Mouse (Mus musculus) right cerebral cortex, postnatal 10 days (tissue): ENCODE results near the gene Klhl26.

Experiments
- DNase-seq, 2 experiments: peaks; one replicate each; pipeline ENCODE4 v3.0.0; 2021; ENCODE audit warnings: low spot score in 2 of 2

The Klhl26 gene

DNA sequence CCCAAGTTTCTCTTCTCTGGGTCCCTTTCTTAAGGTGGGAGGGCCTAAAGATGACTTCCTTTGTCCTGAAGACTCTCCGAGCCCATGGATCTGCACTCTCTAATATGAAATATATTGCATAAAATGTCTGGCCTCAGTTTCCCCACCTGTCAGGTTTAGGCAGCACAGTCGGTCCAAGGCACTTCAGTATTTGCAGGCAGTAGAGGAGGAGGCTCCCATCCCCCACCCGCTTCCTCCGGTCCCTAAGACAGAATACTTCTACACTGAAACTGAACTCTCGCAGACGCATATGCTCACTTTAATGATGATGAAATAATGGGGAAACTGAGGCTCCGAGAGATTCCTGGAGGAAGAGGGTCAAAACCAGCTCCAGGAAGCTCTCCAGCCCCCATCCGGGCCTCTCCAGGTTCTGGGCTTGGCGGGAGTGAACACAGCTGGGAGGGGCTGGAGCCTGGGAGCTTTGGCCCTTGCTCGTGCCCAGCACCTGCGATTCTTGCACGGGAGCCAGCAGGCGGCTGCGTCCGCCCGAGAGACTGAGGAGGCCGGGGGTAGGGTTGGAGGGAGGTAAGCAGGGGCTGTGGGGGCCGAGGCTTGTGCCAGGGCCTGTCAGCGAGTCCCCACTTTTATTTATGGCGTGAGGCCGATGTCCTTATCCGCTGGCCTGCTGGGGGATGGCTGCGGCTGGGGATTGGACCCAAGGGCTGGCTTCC, 25.2 kb upstream of the Klhl26 start:
- DNase-seq: peak; percentile 58 to 59

DNA sequence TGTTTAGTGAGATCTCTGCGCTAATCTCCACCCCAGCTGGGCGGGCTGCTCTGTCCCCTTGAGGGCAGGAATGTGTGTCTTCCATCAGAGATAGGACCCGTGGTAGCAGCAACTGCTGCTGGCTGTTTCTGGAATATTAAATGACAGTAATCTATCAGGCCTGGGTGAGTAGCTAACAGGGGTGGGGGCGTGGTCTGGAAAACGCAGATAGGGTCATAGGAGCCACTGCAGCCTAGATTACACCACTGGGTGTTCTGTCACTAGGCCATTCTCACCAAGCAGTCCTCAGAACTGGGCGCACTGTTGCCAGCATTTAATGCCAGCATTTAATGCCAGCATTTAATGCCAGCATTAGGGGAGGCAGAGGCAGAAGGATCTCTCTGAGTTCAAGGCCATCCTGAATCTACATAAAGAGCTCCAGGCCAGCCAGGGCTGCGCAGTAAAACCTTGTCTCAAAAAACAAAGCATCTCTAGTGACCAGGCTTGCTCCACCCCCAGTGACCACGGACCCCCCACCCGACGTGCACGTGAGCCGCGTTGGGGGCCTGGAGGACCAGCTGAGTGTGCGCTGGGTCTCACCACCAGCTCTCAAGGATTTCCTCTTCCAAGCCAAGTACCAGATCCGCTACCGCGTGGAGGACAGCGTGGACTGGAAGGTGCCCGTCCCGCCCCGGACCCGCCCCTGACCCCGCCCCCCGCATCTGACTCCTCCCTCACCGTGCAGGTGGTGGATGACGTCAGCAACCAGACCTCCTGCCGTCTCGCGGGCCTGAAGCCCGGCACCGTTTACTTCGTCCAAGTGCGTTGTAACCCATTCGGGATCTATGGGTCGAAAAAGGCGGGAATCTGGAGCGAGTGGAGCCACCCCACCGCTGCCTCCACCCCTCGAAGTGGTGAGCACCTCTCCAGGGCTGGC, 23.9 kb upstream of the Klhl26 start:
- DNase-seq: peak in 1 of 2 experiments; percentile 40

- DNase-seq: no peak
Observed at GRCm38 (mm10) chr8:70495771-70496062, 18.9 kb upstream of the Klhl26 start.

DNA sequence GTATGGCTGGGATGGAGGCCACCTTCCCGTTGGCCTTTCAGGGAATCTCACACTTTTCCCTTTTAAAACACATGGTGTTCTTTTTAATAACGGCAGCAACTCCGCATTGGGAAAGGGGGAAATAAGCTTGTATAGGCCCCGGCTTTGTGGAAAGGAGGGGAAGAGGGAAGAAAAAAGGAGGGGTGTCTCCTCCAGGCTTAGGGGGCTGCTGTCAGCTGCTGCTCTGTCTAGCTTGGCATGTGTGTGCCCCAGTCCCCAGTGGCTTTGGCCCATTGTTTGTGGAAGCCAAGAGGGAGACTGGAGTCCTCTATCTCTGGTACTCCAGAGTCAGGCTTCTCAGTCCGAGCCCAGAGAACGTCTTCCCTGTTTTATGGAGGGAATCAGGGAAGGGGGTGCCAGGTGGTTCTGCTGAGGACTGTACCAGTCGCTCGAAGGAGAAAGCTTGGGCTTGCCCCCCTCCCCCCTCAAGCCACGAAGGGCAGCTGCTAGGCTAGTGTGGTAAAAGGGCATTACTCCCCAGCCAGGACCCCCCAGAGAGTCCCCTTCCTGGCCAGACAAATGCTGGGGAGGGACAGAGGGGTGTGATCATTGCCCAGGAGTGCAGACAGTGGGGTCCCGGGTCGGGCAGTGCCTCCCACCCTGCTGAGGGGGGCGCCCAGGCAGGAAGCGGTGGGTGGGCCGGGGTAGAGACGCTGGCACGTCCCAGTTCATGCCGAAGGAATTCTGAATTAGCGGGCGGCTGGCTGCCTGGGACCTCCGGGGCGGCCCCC, 18.4 kb upstream of the Klhl26 start:
- DNase-seq: peak in 1 of 2 experiments; percentile 25

- DNase-seq: peak in 1 of 2 experiments; percentile 23
Observed at GRCm38 (mm10) chr8:70494416-70494945, 17.7 kb upstream of the Klhl26 start.

- DNase-seq: peak in 1 of 2 experiments; percentile 30
Observed at GRCm38 (mm10) chr8:70493692-70494415, 17.1 kb upstream of the Klhl26 start.

GRCm38 (mm10) chr8:70492664-70493640, 16.2 kb upstream of the Klhl26 start, which contains the start of gene Crlf1:
Gene Crlf1 (plus strand): TSS chr8:70493158.
- peak in 1 of 2 experiments; percentile 32 for DNase-seq

GRCm38 (mm10) chr8:70490880-70491495, 14.2 kb upstream of the Klhl26 start:
- no peak for DNase-seq

- no peak for DNase-seq
Observed at GRCm38 (mm10) chr8:70490061-70490879, 13.5 kb upstream of the Klhl26 start.

- no peak for DNase-seq
Observed at GRCm38 (mm10) chr8:70489576-70489975, 12.8 kb upstream of the Klhl26 start.

GRCm38 (mm10) chr8:70488931-70489470, 12.2 kb upstream of the Klhl26 start:
- DNase-seq: no peak

GRCm38 (mm10) chr8:70487993-70488796, 11.4 kb upstream of the Klhl26 start:
- DNase-seq: no peak

GRCm38 (mm10) chr8:70486941-70487520, 10.3 kb upstream of the Klhl26 start, which contains the start of gene Tmem59l:
Gene Tmem59l (minus strand): TSS chr8:70487358.
- peak; percentile 73 to 78 for DNase-seq

DNA sequence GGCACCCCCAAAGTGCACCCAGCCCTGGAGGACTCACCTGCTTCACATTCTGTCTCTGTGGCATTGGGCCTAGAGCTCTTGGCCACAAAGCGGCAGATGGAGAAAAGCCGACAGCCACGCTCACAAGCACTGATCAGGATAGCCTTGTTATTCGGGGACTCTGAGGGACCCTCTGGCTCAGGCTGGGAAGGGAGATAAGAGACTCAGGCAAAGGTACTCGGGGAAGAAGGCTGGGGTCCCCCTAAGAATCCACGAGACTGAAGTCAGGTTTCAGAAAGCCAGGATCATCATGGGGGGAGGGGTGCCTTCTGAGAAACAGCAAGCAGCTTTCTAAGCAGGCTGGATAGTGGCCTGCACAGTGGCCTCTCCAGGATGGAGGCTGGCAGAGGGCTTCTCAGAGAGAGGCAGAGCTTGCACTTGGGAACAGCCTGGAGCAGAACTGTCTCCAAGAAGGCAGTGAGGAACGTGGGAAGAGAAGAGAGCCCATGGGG, 9.5 kb upstream of the Klhl26 start:
- DNase-seq: no peak

DNA sequence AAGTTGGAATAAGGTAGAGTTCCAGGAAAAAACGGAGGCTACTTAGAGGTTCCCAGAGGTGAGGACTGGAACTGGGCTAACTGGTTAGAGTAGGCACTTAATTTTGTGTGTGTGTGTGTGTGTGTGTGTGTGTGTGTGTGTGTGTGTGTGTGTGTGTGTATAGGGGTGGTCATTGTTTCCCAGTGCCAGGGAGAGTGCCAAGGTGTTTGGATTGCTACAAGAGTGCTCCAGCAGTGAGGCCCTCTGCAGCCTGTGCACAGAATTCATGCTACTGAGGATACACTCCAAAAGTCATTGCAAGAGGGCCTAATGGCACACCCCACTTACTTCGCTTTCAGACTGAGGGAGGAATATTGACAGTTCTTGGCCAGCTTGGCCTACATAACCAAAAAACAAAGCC, 6.2 kb upstream of the Klhl26 start:
- DNase-seq: no peak

GRCm38 (mm10) chr8:70481908-70482307, 5.1 kb upstream of the Klhl26 start:
- peak in 1 of 2 experiments; percentile 91 for DNase-seq
